Mouse (Mus musculus) cortical plate, adult 2 months (tissue): ENCODE results near the gene Tmem251. TPM values are rescaled to one million over a fixed set of nuclear protein-coding genes. Genes with fewer than 3 reads are reported as not detected.

Experiments used
- H3K27ac ChIP-seq: fragments of 200-500 bp; 2 replicates; pipeline ENCODE4 v1.5.1; 2012; ENCODE audit warnings: low read length, control low read depth, inconsistent platforms; ENCODE audit not compliant: insufficient read depth
- H3K4me1 ChIP-seq: fragments of 200-500 bp; 2 replicates; pipeline ENCODE4 v1.6.1; 2011; ENCODE audit warnings: low read length; ENCODE audit not compliant: control insufficient read depth, insufficient read depth
- H3K4me3 ChIP-seq: fragments of 200-500 bp; 2 replicates; pipeline ENCODE4 v1.5.1; 2011; ENCODE audit warnings: mild to moderate bottlenecking, low read length, control low read depth; ENCODE audit not compliant: insufficient read depth
- CTCF ChIP-seq: fragments of 200-500 bp; IDR thresholded peaks from 2 replicates; pipeline ENCODE4 v1.5.1; 2011; ENCODE audit warnings: mild to moderate bottlenecking, control low read depth, low read length; ENCODE audit not compliant: insufficient read depth; ENCODE audit errors: extremely low read depth
- POLR2A ChIP-seq: fragments of 200-500 bp; IDR thresholded peaks from 2 replicates; pipeline ENCODE4 v1.6.1; 2011; ENCODE audit warnings: mild to moderate bottlenecking, low read length, control low read depth; ENCODE audit not compliant: insufficient read depth; ENCODE audit errors: extremely low read depth
- polyA plus RNA-seq: library from polyadenylated mRNA; depleted of rRNA; stranded (reverse); fragments of >200 nt; gene quantifications from 2 replicates; pipeline ENCODE4 v1.2.3, GENCODE M21; 2012

The Tmem251 gene
- polyA plus RNA-seq, 1 experiment = 4.0 TPM

GRCm38 (mm10) chr12:102708220-102708619 lies 35.3 kb upstream of the Tmem251 start:
- Histone ChIP-seq H3K27ac (no peak overlapping the region), H3K4me3 (no peak overlapping the region), H3K4me1 (peaks cover 4% of the 10 kb centered on the region)
- TF ChIP-seq POLR2A = no peak
- TF ChIP-seq CTCF = peak; percentile 19; the same call in 1 of the 2 replicates

- Histone ChIP-seq H3K27ac (no peak overlapping the region), H3K4me3 (no peak overlapping the region), H3K4me1 (peaks cover 4% of the 10 kb centered on the region)
- no peak for TF ChIP-seq POLR2A
- TF ChIP-seq CTCF = no peak
Measured at GRCm38 (mm10) chr12:102709896-102710295, 33.7 kb upstream of the Tmem251 start.

- peaks cover 4% of the 10 kb centered on the region for H3K4me1 ChIP-seq
- H3K4me3 ChIP-seq = no peak overlapping the region
- no peak for TF ChIP-seq CTCF
- TF ChIP-seq POLR2A = no peak
- H3K27ac ChIP-seq = no peak overlapping the region
Measured at GRCm38 (mm10) chr12:102710851-102711375, 32.6 kb upstream of the Tmem251 start.

GRCm38 (mm10) chr12:102713153-102713865 lies 30.3 kb upstream of the Tmem251 start:
- no peaks in the 10 kb centered on the region for H3K4me1 ChIP-seq
- TF ChIP-seq CTCF = no peak
- TF ChIP-seq POLR2A = no peak
- H3K27ac ChIP-seq = no peak overlapping the region
- H3K4me3 ChIP-seq = no peak overlapping the region

- no peak overlapping the region for H3K4me3 ChIP-seq
- no peak overlapping the region for H3K27ac ChIP-seq
- no peaks in the 10 kb centered on the region for H3K4me1 ChIP-seq
- TF ChIP-seq POLR2A = no peak
- no peak for TF ChIP-seq CTCF
Measured at GRCm38 (mm10) chr12:102714116-102714515, 29.4 kb upstream of the Tmem251 start.

GRCm38 (mm10) chr12:102714654-102715395 lies 28.7 kb upstream of the Tmem251 start:
- no peak for TF ChIP-seq CTCF
- no peak for TF ChIP-seq POLR2A
- Histone ChIP-seq H3K4me3 (no peak overlapping the region), H3K27ac (no peak overlapping the region), H3K4me1 (no peaks in the 10 kb centered on the region; the same call in 1 of the 2 replicates)

GRCm38 (mm10) chr12:102719552-102720315 lies 23.8 kb upstream of the Tmem251 start:
- Histone ChIP-seq H3K4me1 (peaks cover 1% of the 10 kb centered on the region; the same call in 1 of the 2 replicates), H3K4me3 (no peak overlapping the region), H3K27ac (no peak overlapping the region)
- TF ChIP-seq CTCF (peak; percentile 82), POLR2A (no peak)

GRCm38 (mm10) chr12:102722451-102722850 lies 21.1 kb upstream of the Tmem251 start:
- no peak overlapping the region for H3K4me3 ChIP-seq
- H3K4me1 ChIP-seq = peaks cover 5% of the 10 kb centered on the region
- H3K27ac ChIP-seq = no peak overlapping the region
- TF ChIP-seq POLR2A = no peak
- no peak for TF ChIP-seq CTCF

GRCm38 (mm10) chr12:102722966-102723365 lies 20.6 kb upstream of the Tmem251 start:
- Histone ChIP-seq H3K4me1 (peaks cover 5% of the 10 kb centered on the region), H3K27ac (no peak overlapping the region), H3K4me3 (no peak overlapping the region)
- TF ChIP-seq POLR2A (no peak), CTCF (no peak)

GRCm38 (mm10) chr12:102723861-102724260 lies 19.7 kb upstream of the Tmem251 start:
- TF ChIP-seq CTCF (no peak), POLR2A (no peak)
- no peak overlapping the region for H3K27ac ChIP-seq
- H3K4me1 ChIP-seq = peaks cover 5% of the 10 kb centered on the region
- no peak overlapping the region for H3K4me3 ChIP-seq
